Comparison of ENCODE assay signal across 8 mouse cellular contexts in the genomic region with DNA sequence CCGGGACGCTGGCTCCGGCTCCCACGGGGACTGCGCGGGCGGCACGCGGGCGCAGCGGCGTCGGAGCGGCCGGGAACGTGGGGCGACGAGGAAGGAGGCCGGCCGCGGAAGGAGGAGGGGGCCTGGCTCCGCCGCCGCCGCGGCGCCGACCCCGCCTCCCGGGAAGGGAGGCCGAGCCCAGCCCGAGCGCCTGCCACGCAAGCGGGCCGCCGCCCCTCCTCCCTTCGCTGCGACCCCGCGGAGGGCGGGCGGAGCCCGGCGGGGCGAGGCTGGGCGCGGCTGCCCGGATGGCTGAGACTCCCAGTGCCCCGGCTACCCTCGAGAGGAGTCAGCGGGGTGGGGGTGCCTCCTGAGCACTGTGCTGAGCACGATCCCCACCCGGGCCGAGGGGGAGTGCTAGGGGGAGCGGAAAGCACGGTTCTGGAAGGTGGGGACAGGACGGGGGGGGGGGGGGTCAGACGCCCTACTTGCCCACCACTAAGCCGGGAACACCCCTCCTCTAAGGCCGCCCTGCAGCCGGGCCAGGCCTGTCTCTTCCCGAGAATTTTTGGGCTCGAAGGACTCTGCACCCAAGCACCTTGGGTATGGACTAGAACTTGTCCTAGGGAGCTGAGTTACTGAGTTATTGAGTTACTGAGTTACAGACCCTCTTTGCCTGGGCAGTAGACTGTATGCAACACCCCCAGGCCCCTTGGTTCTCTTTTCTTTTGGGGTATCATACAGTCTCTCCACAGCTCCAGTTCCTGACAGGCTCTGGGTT. TPM values are rescaled to one million over a fixed set of nuclear protein-coding genes. Genes with fewer than 3 reads are reported as not detected.
DNase-seq lines count a peak whose midpoint lies in the region; ATAC-seq and TF ChIP-seq lines count a peak whose summit lies in the region.

Ckap4 (minus strand) TSS at position 151 of the 760 bp plus-strand sequence.

- no peaks in the 10 kb centered on the region for H3K27me3 ChIP-seq in hindbrain, postnatal 0 days (ENCODE audit: insufficient read depth, low read length)
- no peaks in the 10 kb centered on the region for H3K27me3 ChIP-seq in midbrain, embryonic 10.5 days (ENCODE audit: low read depth, poor library complexity, severe bottlenecking)

- TF ChIP-seq CTCF in hindbrain, postnatal 0 days (IDR thresholded peaks at IDR 0.05; ENCODE audit: low read depth): no peak

- WGBS in hindbrain, postnatal 0 days: under 1% methylated on average over 56 of the region's 64 CpGs
- under 1% methylated on average over 57 of the region's 64 CpGs for WGBS in midbrain, embryonic 10.5 days

- intact Hi-C loops in gastrocnemius, postnatal 14 days (cut with DNase I; ENCODE audit: low total_unique reads): no loop called here
- intact Hi-C loops in left cerebral cortex, postnatal 4 days (cut with DNase I): loop anchor here (10.0 kb wide), 1 partner anchor 81 kb away; no protein-coding TSS in a partner anchor

- H3K36me3 ChIP-seq in hindbrain, postnatal 0 days (ENCODE audit: insufficient read depth, low read length): no peaks in the 10 kb centered on the region
- peaks cover 29% of the 10 kb centered on the region for H3K36me3 ChIP-seq in midbrain, embryonic 10.5 days

- ATAC-seq in common myeloid progenitor, adult 5-6 weeks (replicated peaks; ENCODE audit: low read depth, poor library complexity, severe bottlenecking): peak; percentile 45; the same call in 1 of the 2 replicates
- ATAC-seq in hindbrain, postnatal 0 days: peak; percentile 88

- H3K9ac ChIP-seq in hindbrain, postnatal 0 days (replicated peaks; ENCODE audit: low read length): peak within 1 kb of the TSS; percentile 88

- no peak for DNase-seq in layer of hippocampus, adult 8-10 months (ENCODE audit: low spot score in 2 of 2)
- DNase-seq in layer of hippocampus, adult 9-11 months: no peak
- peak; percentile 82 for DNase-seq in gastrocnemius, postnatal 14 days
- DNase-seq in hindbrain, postnatal 0 days (ENCODE audit: low spot score): peak; percentile 88
- peak; percentile 75 for DNase-seq in left cerebral cortex, postnatal 4 days
- DNase-seq in midbrain, embryonic 10.5 days (ENCODE audit: low spot score): peak; percentile 80
- DNase-seq in spleen, postnatal 36 days (ENCODE audit: low spot score in 2 of 2): peak; percentile 51 to 63

- H3K4me2 ChIP-seq in hindbrain, postnatal 0 days (ENCODE audit: low read depth, low read length): peak within 1 kb of the TSS; percentile 66

- H3K4me1 ChIP-seq in hindbrain, postnatal 0 days (ENCODE audit: insufficient read depth, low read length): peaks cover 19% of the 10 kb centered on the region
- H3K4me1 ChIP-seq in midbrain, embryonic 10.5 days: peaks cover 57% of the 10 kb centered on the region

- peak within 1 kb of the TSS; percentile 88 for H3K27ac ChIP-seq in hindbrain, postnatal 0 days
- peak within 1 kb of the TSS; percentile 99 for H3K27ac ChIP-seq in midbrain, embryonic 10.5 days (replicated peaks)

- no peaks in the 10 kb centered on the region for H3K9me3 ChIP-seq in hindbrain, postnatal 0 days (ENCODE audit: low read length)
- no peaks in the 10 kb centered on the region for H3K9me3 ChIP-seq in midbrain, embryonic 10.5 days (replicated peaks)

- peak within 1 kb of the TSS; percentile 62 for H3K4me3 ChIP-seq in hindbrain, postnatal 0 days (ENCODE audit: low read length)
- peak within 1 kb of the TSS; percentile 96 for H3K4me3 ChIP-seq in midbrain, embryonic 10.5 days

RNA-seq across cellular contexts. Expression of gene Ckap4, which starts in this region (rescaled TPM):
- total RNA-seq in layer of hippocampus, adult 8-10 months (2022): 10 to 100 TPM; 18.8 to 20.8 (median 19.8) TPM
- total RNA-seq in common myeloid progenitor, adult 5-6 weeks (2017): 32.7 and 35.9 TPM in 2 replicates
- total RNA-seq in gastrocnemius, postnatal 14 days (2021): 10 to 100 TPM; 34.0 to 51.7 TPM
- 53.1 and 58.7 TPM in 2 replicates for total RNA-seq in hindbrain, postnatal 0 days (2014; rRNA removed)
- polyA plus RNA-seq in hindbrain, postnatal 0 days (2015; fragmentation: Nextera tagmentation; extraction: Ambion mirVana): 50.9 and 52.1 TPM in 2 replicates
- 10 to 100 TPM; 52.3 to 53.4 TPM for total RNA-seq in left cerebral cortex, postnatal 4 days (2021)
- polyA plus RNA-seq in midbrain, embryonic 10.5 days (2016; fragmentation: Nextera tagmentation; extraction: Ambion mirVana): 66.1 and 69.7 TPM in 2 replicates

Comparison
In these comparisons a context has a peak if more than half of its experiments do, and no peak if none do; other contexts are left out.
1. DNase-seq: peak in gastrocnemius, postnatal 14 days (single experiment), hindbrain, postnatal 0 days (single experiment), left cerebral cortex, postnatal 4 days (single experiment), midbrain, embryonic 10.5 days (single experiment) and spleen, postnatal 36 days (2 of 2); none in layer of hippocampus, adult 8-10 months (0 of 2) and layer of hippocampus, adult 9-11 months (single experiment).